Mouse (Mus musculus): ENCODE measurements around the gene Zfp580.

DNA sequence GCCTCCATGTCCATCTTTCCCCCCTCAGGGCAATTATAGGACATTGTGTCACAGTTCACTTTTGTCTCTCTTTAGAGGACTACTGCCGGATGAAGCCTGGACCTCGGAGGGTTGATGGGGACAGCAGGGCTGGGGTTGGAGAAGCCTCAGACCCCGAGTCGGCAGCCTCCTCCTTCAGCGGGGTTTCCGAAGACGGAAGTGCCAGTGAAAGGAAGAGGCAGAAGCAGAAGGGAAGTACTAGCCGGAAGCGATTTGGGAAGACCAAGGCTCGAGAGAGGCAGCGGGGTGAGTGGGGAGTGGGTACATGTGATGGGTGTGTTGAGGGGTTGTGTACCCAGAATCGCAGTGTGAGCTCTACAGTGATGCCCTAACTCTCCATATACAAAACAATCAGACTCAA lies 8.1 kb downstream of the Zfp580 start:
- TF ChIP-seq CTCF (IDR thresholded peaks at IDR 0.05; ENCODE audit: low read depth) (no peak), EP300 (optimal IDR thresholded peaks at IDR 0.05) (no peak)
